Mouse (Mus musculus): ENCODE results near the gene Kat2b.
A peak's percentile ranks its signal among the peaks of the same experiment; 100 is the strongest.
"Not testable (repeated sequence)": the region's sequence is repeated elsewhere in the genome, so short reads cannot be mapped to it uniquely, and the experiment has no call there.

Gene Kat2b

DNA sequence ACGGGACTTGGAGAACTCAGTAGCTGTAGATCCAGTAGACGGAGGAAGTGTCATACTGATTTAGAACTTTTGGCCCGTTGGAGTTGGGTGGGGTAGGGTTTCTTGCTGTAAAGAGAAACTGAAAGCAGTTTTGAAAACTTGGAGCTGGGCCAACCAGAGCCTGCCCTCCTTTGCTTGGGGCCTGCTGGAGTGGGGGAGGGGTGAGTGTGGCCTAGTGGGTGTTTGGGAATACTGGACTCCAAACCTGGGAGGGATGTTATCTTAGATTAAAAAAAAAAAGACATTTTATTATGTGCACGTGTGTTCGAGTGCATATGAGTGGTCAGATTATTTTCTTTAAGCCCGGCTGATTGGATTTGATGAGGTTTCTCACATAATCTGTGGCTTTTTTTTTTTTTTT, 3.2 kb downstream of the Kat2b start:
- DNase-seq (ENCODE audit: low spot score) = peak; percentile 66

- DNase-seq (ENCODE audit: low spot score) = peak; percentile 22
These were observed 3.8 kb downstream of the Kat2b start for GRCm38 (mm10) chr17:53570361-53570875.

DNA sequence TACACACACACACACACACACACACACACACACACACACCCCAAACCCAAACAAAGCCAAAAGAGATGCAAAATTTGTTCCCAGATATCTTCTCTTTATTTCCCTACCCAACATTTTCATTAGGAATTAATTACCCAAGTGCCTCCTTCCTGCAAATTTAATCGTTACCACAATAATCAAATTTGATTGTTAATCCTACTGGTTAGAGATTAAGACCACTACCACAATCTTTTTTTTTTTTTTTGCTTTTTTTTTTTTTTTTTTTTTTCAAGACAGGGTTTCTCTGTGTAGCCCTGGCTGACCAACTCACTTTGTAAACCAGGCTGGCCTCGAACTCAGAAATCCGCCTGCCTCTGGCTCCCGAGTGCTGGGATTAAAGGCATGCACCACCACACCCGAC, 4.3 kb downstream of the Kat2b start:
- DNase-seq (ENCODE audit: low spot score) = not testable (repeated sequence)

DNA sequence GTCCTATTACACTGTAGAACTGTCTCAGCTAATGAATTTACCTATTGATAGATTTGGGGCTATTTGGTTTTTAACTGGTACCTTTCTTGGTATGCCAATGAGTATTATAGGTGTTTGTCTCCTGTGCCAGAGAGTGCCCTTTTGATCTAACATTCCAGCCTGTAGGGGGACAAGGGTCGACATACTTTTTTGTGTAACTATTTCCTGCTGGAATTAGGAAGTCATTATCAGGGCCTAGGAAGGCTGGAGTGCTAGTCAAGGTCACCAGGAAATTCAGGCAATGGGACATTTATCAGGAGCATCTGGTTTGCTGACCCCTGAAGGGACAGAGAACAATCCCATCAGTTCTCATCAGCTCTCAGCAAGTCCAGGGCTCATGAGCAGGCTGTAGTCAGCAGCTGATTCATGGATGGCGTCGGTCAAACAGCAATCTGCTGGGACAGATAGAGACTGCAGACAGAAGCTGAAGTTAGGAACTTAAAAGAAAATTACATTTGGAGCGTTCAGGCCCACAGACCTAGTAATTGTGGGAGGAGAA, 6.4 kb downstream of the Kat2b start:
- DNase-seq (ENCODE audit: low spot score) = no peak

DNA sequence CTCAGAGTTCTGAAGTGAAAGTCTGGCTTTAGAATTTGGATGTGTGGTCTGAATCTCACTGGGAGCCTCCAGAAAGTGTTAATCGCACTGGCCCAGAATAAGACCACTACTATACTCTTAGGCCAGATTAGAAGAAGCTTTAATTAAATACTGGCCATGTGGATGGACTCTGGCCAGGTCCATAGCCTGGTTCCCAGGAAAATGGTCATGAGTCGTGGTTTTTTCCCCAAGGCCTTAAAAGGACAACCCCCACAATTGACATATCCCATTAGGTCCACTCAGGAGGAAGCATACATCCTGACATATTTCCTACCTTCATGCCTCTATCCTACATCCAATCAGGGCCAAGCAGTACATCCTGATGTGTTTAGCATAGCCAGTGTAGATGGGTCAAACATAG, 10.5 kb downstream of the Kat2b start:
- no peak for DNase-seq (ENCODE audit: low spot score)

DNA sequence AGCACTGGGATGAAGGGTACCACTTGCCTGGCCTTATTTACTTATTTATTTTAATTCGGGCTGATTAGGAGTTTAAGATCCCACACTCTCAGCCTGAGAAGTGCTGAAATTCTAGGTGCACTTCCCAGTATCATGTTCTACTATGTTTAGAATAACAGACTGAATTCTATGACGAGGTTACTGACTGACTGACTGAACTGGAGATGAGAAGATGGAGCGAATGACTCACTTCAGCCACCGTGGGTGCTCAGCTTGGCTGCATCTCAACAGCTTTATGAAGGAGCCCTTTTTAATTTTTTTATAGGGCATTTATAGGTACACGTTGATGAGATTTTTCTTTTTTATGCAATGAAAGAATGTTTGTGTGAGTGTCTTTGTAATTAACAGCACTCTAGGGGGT, 11.1 kb downstream of the Kat2b start:
- no peak for DNase-seq (ENCODE audit: low spot score)

DNA sequence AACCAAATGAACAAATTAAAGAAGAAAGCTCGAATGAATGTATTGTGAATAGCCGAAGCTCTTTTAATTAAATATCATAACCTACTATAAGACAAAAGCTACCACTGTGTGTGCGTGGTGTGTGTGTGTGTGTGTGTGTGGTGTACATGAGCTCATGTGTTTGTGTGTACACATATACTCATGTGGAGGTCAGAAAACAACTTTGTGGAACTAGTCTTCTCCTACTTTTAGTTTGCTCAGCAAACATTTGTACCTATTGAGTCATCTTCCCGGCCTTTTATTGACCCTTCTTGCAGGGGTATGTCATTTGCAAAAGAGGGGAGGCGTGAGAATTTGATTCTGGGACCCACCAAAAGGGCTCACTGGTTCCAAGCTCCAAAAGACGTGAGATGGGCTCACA, 11.6 kb downstream of the Kat2b start:
- DNase-seq (ENCODE audit: low spot score) = no peak

- DNase-seq (ENCODE audit: low spot score) = peak; percentile 78
These were observed 12.1 kb downstream of the Kat2b start for GRCm38 (mm10) chr17:53578776-53579175.

GRCm38 (mm10) chr17:53579612-53580011, 13.0 kb downstream of the Kat2b start:
- no peak for DNase-seq (ENCODE audit: low spot score)

GRCm38 (mm10) chr17:53580237-53580636, 13.6 kb downstream of the Kat2b start:
- no peak for DNase-seq (ENCODE audit: low spot score)

GRCm38 (mm10) chr17:53582026-53582585, 15.4 kb downstream of the Kat2b start:
- no peak for DNase-seq (ENCODE audit: low spot score)

- no peak for DNase-seq (ENCODE audit: low spot score)
These were observed 16.1 kb downstream of the Kat2b start for GRCm38 (mm10) chr17:53582805-53583204.

DNA sequence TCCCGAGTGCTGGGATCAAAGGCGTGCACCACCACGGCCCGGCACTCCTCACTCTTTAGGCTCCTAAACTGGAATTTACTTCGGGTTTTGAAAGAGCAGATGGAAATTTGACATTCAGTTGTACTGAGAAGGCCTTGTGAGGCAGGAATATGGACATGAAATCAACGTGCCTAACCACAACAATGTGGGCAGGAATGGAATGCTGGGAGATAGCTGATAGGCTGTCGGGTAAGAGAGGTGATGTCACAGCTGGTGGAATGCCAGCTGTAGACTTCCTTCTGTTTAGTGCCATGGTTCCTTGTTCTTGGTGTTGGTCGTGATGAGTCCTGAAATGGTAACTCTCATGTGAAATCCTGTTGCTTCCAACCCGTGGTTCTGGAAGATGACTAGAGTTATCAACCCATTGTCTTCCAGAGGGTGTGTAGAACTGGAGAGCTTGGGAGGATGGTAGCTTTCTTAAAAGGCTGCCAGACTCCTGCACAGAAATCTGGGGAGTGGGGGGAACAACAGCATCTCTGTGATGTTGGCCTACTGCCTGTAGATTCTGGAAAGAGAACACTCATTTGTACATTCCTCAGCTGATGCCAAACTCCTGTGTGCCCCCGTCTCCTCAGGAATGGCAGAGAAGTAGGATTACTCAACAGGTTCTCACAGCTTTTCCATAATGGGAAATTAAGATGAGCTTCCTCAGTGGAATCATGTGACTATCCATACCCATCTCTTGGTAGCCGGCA, 17.4 kb downstream of the Kat2b start:
- DNase-seq (ENCODE audit: low spot score) = no peak

DNA sequence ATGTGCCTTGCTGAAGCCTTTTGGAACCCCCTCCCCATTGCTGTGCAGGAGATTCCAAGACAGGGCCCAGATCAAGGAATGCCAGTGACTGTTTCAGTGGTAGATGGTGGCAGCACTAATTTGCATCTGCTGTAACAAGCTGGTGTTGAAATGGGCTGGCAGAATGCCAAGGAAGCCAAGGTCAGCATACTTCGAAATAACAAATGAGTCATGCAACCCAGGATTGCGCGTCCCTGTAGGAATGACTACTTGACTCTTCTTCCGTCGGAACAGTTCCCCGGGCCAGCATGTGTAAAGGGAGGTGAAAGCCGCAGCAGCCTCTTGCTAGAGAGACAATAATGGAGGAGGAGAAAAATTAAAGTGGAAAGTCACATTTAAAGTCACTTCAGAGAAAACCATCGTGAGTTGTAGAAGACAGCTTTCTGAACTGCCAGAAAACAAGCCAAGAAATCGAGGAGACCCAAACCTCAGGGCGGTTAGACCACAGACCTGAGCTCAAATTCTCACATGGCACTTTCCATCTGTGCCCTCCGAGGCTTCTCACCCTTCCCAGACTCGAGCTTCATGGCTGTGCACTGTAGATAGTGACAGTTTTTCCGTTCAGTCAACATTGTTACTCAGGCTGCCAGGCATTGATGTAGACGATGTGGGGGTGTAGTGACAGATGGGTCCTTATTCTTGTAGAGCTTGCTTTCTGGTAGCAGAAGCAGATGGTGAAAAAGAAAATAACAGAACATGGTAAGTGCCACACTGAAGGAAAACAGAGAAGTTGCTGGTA, 20.6 kb downstream of the Kat2b start:
- peak; percentile 37 for DNase-seq (ENCODE audit: low spot score)

DNA sequence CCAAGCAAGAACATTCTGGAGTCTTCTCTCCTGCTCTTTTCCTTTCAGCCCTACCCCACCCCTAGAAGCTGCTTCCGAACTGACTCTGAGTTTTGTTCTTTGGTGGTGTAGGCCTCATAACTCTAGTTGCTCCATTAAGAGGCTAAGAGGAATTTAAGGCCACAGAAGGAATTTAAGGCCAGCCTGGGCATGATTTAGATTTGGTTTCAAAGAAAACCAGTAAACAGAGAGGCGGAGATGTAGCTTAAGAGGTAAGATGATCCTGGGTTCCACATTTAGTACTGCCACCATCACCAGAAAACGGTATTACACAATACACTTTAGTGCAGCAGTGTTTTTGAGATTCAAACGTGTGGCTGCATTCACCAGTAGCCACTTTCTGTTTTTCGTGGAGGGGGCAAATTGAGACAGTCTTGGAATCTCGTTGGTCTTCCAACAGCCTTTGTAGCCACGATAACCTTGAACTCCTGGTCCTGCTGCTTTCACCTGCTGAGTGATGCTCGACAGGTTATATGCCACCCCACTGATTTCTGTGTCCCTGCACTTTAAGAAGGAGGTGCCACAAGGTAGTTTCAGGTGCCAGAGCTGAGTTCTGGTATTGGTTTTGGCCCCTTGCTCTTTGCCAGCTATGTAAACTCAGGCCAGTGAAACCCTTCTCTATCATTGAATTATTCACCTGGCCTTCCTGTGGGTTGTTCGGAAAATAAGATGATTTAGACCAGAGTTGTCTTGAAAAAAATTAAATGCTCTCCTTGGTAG, 21.6 kb downstream of the Kat2b start:
- no peak for DNase-seq (ENCODE audit: low spot score)

- DNase-seq (ENCODE audit: low spot score) = no peak
These were observed 23.4 kb downstream of the Kat2b start for GRCm38 (mm10) chr17:53590110-53590509.

- DNase-seq (ENCODE audit: low spot score) = no peak
These were observed 25.2 kb downstream of the Kat2b start for GRCm38 (mm10) chr17:53591910-53592309.

DNA sequence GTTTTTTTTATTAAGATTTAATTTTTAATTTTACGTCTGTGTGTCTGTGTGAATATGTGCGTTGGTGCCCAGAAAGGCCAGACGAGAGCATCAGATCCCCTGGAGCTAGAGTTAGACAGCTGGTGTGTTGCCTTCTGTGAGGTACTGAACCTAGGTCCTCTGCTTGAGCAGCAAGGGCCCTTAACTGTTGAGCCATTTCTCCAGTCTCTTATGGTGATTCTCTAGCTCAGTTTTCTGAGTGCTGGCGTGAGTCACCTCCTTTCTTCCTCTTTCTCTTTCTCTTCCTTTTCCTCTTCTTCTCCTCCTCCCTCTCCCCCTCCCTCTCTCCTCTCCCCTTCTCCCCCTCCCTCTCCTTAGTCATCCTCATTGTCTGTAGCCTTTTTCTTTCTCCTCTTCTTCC, 27.9 kb downstream of the Kat2b start:
- no peak for DNase-seq (ENCODE audit: low spot score)

GRCm38 (mm10) chr17:53595527-53595926, 28.9 kb downstream of the Kat2b start:
- DNase-seq (ENCODE audit: low spot score) = no peak

DNA sequence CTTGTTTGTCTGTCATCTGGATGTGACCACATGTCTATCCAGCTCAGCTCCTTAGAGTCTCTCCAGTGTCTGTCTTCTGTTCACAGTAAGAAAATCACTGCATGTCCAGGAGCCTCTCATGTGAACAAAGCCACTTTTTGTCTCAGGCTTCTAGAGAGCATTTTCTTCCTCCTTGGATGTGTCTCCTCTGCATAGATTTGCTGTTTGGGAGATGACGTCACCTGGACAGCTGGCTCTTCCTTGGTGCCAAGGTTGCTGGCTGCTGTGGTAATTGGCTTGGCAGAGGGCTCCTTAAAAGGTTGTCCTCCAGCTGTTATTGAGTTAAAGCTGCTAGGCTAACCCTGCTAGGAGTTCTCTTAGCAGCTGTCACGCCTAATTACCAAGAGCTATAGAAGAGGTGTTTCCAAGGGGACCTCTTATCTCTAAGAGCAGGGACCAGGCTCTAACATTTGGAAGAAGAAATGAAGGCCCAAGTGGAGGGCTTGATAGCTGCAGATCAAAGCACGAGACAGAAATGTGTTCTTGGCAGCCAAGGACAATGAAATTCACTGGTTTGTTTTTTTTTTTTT, 29.7 kb downstream of the Kat2b start:
- DNase-seq (ENCODE audit: low spot score) = peak; percentile 81

GRCm38 (mm10) chr17:53596941-53597790, 30.5 kb downstream of the Kat2b start:
- peak; percentile 40 for DNase-seq (ENCODE audit: low spot score)

All from retina, embryonic 14.5 days (tissue).